Mouse (Mus musculus): ENCODE data around the gene Sirt6.

GRCm38 (mm10) chr10:81633253-81634099 is 5.9 kb upstream of the Sirt6 start:
- TF ChIP-seq GATA1 (IDR thresholded peaks at IDR 0.05; ENCODE audit: borderline replicate concordance, low read length) (no peak), FLI1 (IDR thresholded peaks at IDR 0.05; ENCODE audit: low read length) (no peak)
